13 mouse cellular contexts compared by ENCODE assay signal in genomic region chr6:66973180-66973579, GRCm38 (mm10).
A peak's percentile ranks its signal among the peaks of the same experiment; 100 is the strongest.
DNase-seq lines count a peak whose midpoint lies in the region; ATAC-seq and TF ChIP-seq lines count a peak whose summit lies in the region.
"Had no signal": no experiment of that assay in that cellular context is flagged by ENCODE, and none has a peak within 500 bp of the region (broad histone marks: within the 10 kb centered on the region; RNA-seq: fewer than 3 reads in every experiment).

No protein-coding gene starts in this region.

- H3K27me3 ChIP-seq in G1E (ENCODE audit: insufficient read depth, low read length) = peaks cover 4% of the 10 kb centered on the region
- no peaks in the 10 kb centered on the region for H3K27me3 ChIP-seq in hindbrain, postnatal 0 days (ENCODE audit: insufficient read depth, low read length)
- H3K27me3 ChIP-seq: Patski had no signal

- no peak for TF ChIP-seq CTCF in G1E (IDR thresholded peaks at IDR 0.05; ENCODE audit: low read depth, low read length)
- no peak for TF ChIP-seq CTCF in hindbrain, postnatal 0 days (IDR thresholded peaks at IDR 0.05; ENCODE audit: low read depth)

- H3K27ac ChIP-seq in hindbrain, postnatal 0 days = no peak overlapping the region
- H3K27ac ChIP-seq: gastrocnemius, adult 2 months; layer of hippocampus, adult 2 months had no signal

- H3K4me1 ChIP-seq in G1E (ENCODE audit: insufficient read depth, low read depth, low read length) = peaks cover 40% of the 10 kb centered on the region
- no peaks in the 10 kb centered on the region for H3K4me1 ChIP-seq in hindbrain, postnatal 0 days (ENCODE audit: insufficient read depth, low read length)

- ATAC-seq in G1E (ENCODE audit: extremely low read depth, insufficient number of reproducible peaks, low FRiP score, poor library complexity, severe bottlenecking) = peak; percentile 94
- ATAC-seq in granulocyte monocyte progenitor cell, adult 5-6 weeks (replicated peaks; ENCODE audit: poor library complexity, severe bottlenecking) = peak; percentile 94
- peak; percentile 92 for ATAC-seq in neutrophil, adult 5-6 weeks (ENCODE audit: extremely low read depth, insufficient number of reproducible peaks, low FRiP score, poor library complexity, severe bottlenecking)
- no peak for ATAC-seq in hindbrain, postnatal 0 days
- ATAC-seq: Patski had no signal

- no peak overlapping the region for H3K9ac ChIP-seq in hindbrain, postnatal 0 days (replicated peaks; ENCODE audit: low read length)

- H3K9me3 ChIP-seq in G1E (replicated peaks) = no peaks in the 10 kb centered on the region
- H3K9me3 ChIP-seq in hindbrain, postnatal 0 days (ENCODE audit: low read length) = no peaks in the 10 kb centered on the region

- DNase-seq in kidney, postnatal 4 days = peak; percentile 42 to 52
- no peak for DNase-seq in kidney, postnatal 14 days
- DNase-seq in G1E (ENCODE audit: low spot score) = peak; percentile 36
- no peak for DNase-seq in adrenal gland, adult 18-20 months (ENCODE audit: low spot score in 2 of 2)
- DNase-seq in hindbrain, postnatal 0 days (ENCODE audit: low spot score) = no peak
- DNase-seq in right cerebral cortex, adult 18-20 months = no peak
- DNase-seq: cerebellum, adult 11 months; gastrocnemius, adult 2 months; right cerebral cortex, postnatal 4 days had no signal

- no peak overlapping the region for H3K4me2 ChIP-seq in hindbrain, postnatal 0 days (ENCODE audit: low read depth, low read length)

- H3K4me3 ChIP-seq in G1E (ENCODE audit: low read depth, low read length) = no peak overlapping the region
- H3K4me3 ChIP-seq in hindbrain, postnatal 0 days (ENCODE audit: low read length) = no peak overlapping the region
- H3K4me3 ChIP-seq: gastrocnemius, adult 2 months; layer of hippocampus, adult 2 months had no signal

- no peaks in the 10 kb centered on the region for H3K36me3 ChIP-seq in G1E (replicated peaks)
- no peaks in the 10 kb centered on the region for H3K36me3 ChIP-seq in hindbrain, postnatal 0 days (ENCODE audit: insufficient read depth, low read length)

- 32% methylated on average over 3 of the region's 3 CpGs for WGBS in hindbrain, postnatal 0 days

Comparison
In these comparisons a context has a peak if more than half of its experiments do, and no peak if none do; other contexts are left out.
1. DNase-seq: peak in kidney, postnatal 4 days (2 of 2) and G1E (single experiment); none in kidney, postnatal 14 days (single experiment), adrenal gland, adult 18-20 months (0 of 2), hindbrain, postnatal 0 days (single experiment) and right cerebral cortex, adult 18-20 months (single experiment).